Mouse (Mus musculus) CD4-positive, CD25-positive, alpha-beta regulatory T cell, adult 2 months (primary cell): ENCODE data around the gene Flcn.

Experiments
- DNase-seq: peaks from one replicate; pipeline ENCODE4 v3.0.0-alpha.2; 2012; ENCODE audit warnings: low read depth, low spot score

Flcn gene

DNA sequence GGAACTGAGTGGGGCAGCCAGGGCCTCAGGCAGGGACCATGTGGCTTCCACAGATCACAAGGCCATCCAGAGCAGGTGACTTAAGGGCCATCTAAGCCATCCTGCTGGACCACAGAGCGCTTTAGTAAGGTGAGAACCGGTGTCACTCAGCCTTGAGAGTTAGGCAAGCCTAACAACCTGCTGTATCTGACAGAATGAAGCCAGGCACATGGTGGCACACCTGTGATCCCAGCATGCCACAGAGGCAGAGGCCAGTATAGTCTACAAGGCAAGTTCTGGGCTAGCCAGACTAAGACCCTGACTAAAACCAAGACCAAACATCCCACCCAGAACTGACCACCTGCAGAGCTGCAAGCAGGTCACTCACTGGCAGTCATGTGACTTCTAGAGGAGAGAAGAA lies 4.2 kb downstream of the Flcn start:
- no peak for DNase-seq

DNA sequence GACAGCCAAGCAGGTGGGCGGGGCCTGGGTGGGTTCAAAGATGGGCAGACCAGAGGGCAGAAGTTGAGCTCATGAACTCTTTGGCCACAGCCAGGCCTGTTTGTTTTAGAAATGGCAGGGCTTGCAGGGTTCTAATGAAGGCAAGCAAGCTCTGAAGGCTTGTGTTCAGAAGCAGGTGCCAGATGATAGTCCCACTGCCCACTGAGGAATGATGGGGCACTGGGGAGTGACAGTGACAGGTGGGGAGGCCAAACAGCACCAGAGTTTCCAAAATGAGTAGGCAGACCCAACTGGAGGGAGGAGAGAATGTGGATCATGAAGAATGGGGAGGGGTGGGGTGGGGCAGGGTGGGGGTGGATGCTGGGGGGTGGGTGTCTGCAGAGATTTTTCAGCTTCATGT lies 4.6 kb downstream of the Flcn start:
- no peak for DNase-seq

DNA sequence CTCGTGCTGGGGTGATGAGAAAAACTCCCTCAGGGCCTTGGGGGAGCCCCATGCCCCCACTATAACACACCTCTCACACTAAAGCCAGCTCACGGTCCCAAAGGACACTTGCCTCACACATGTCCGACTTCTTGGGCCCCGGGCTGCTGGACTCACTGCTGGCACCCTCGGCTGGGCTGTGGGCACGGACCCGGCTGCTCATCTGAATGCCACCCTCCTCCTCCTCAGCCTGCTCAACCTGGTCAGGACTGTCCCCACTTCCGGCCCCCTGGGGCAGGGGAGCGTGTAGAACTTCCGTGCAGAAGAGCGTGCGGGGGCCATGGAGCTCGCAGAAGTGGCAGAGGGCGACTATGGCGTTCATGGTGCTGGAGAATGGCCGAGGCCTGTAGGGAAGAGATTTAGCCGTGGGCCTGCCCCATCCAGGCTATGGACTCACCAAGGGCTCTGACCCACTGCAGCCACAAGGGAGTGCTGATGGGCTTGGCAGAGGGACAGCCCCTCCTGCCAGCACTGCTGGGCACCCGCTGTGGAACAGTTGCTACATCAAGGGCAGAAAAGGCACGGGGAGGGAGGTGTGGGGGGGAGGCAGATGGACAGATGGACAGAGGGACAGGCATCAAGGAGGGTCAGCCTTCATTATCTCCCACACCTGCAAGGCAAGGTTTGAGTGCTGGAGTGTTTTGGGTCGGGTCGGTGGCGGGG lies 5.3 kb downstream of the Flcn start:
- DNase-seq, result no peak

DNA sequence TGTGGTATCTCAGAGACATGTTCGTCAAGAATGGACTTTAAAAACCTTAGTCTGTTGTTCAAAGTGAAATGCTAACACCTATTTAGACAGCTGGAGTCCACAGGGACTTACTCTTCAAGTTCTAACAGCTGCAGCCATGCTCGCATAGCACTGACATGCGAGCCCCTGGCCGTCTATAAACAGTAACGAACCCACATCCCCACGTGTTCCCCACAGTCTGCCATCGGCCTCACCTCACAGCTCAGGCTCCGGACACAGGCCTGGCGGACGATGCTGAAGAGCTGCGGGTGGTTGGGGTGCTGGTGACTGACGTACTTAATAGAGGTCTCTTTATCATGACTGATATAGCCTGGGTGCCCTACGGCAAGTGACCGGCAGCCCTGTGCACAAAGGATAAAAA lies 6.3 kb downstream of the Flcn start:
- DNase-seq, result no peak

DNA sequence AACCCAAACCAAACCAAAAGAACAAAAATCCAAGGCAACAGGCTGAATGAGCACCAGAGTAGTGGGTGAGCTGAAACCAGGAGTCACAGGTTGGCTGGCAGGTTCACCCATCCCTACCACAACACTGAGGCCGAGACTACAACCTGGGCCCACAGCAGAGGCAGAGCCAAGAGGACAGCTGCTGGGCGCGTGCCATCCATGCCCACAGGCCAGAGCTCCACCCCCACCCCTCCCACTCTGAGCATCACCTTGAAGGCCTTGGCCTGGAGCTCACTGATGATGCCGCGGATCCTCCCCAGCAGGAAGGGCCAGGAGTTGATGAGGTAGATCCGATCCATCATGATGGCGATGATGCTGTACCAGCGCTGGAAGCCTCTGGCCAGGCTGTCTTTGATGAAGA lies 7.9 kb downstream of the Flcn start:
- DNase-seq, result no peak

DNA sequence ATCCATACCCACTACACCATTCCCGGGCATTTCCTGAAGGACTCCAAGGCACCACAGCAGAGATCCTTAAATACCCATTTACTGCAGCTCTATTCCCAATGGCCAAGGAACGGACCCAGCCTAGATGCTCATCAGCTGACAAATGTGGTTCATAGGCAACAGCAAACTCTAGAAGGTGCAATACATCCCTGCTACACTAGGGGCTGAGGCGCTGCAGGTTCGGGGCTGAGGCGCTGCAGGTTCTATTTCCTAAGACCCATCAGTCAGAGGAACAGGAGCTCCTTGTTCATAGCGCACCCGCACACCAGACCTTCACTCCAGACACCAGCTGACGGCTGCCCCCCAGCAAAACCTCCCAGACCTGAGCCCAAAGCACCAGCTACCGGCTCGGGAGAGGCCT lies 9.4 kb downstream of the Flcn start:
- DNase-seq, result peak; percentile 21

DNA sequence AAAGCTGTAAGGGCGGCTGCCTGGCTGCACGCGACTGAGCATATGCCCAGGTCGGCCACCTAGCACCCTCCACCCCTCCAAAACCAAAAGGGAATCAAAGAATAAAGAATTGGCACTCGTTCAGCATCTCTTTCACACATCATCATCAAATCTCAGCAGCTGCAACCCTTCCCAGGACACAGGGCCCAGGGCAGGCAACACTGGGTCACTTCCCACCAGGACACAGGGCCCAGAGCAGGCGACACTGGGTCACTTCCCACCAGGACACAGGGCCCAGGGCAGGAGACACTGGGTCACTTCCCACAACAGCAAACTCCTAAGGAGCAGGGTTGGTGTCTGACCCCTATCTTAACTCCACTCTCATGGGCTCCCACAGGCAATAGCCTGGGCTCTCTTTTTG lies 16.4 kb downstream of the Flcn start:
- DNase-seq, result no peak

DNA sequence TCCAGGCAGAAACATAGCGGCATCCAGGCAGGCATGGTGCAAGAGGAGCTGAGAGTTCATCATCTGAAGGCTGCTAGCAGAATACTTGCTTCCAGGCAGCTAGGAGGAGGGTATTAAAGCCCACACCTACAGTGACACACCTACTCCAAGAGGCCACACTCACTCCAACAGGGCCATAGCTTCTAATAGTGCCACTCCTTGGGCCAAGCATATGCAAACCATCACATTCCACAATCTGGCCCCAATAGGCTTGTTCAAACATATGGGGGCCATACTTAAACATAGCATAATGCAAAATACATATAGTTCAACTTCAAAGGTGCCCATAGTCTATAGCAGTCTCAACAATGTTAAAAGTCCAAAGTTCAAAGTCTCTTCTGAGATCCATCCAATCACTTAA lies 20.5 kb downstream of the Flcn start:
- no peak for DNase-seq

DNA sequence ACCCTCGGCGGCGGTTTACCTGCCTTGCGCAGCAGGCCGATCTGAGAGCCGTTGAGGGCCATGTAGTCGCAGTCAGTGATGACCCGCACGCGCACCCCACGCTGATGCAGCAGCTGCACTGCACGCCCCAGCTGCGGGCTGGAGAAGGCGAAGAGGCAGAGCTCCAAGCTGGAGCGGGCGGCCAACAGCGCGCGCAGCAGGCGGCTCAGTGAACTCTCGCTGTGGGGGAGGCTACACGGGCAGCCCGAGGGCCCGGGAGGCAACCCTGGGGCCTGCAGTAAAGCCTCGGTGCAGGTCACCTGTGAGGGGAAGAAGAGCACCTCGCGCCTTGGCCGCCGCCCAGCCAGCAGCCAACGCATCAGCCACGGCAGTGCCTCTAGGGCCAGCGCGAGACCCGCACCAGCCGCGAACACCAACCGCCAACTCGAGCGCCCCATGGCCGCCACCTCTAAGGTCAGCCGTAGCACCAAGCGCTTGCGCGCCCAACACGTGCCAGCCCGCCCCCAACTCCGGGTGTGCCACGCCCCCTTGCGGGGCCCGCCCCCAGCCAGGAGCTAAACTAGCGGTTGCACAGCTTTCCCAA lies 22.5 kb downstream of the Flcn start, which contains the start of gene Pld6:
TSS of gene Pld6 (minus strand) at position 447 of the 583 bp plus-strand sequence.
- peak; percentile 44 for DNase-seq

DNA sequence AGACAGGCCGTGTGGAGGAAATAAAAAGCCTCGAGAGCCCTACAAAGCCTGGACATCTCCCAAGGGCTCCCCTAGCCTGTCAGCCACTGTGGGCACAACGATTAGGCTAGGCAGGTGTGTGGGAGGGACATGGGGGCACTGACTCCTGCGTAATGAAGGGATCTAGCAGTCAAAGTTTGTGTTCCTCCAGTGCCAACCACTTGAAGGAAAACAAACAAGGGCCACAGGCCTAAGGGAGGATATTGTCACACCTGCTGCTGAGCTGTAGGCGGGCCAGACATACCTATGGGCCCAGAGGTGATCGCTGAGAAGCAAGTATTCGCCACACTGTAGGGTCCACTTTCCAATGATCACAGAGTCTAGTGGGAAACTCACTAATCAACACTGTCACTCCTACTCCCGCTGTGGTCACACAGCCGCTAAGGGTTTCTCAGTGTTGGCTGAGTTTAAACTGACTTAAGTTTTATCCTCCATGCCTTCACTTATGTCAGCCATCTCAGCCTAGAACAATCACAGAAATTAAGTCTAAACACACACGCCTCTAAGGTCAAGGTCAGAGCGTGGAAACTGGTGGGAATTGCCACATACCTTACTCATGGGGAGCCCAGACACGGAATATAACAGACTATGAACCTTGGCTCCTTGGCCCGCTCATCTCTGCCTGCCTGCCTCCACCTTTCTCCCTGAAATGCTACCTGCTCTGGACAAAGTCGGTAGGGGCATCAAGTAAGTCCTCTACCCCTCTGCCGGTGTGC lies 23.2 kb downstream of the Flcn start:
- no peak for DNase-seq

DNA sequence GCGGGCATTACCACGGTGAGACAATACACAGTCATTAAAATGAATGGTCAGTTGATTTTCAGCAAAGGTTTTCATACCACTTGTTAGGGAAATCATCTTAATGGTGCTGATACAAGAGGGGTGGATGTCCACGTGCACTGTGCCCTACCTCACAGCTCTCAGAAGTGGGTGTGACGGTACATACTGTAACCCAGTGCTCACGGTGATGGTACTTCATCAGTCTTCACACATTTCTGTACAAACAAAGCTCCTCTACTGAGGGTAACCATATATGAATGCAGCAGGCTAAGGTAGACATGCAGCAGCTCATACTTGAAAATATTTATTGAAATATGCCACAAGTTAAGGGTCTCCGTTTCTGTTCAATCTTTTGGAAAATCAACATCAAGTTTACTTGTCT lies 26.2 kb downstream of the Flcn start:
- DNase-seq, result no peak

DNA sequence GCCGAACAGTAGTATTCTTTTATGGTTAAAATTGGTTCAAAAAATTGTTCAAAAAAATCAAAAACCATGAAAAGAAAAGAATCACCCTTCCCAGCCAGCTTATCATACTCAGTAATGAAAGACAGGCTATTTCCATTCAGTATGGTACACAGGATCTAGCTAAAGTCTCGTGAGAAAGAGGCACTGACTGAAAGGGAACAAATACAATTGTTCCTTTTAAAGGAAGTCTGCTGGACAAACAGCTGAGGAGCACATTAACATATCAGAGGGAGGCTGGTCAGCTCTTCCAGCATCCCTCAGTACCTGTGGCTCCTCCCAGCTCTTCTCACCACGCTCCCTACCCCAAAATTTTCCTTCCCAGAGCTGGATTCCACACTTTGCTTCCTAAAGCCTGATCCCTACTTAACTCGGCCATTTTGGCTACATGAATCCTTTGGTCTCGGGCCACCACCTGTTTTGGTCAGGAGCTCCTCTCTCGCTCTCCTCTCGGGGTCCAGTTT lies 27.7 kb downstream of the Flcn start:
- no peak for DNase-seq

DNA sequence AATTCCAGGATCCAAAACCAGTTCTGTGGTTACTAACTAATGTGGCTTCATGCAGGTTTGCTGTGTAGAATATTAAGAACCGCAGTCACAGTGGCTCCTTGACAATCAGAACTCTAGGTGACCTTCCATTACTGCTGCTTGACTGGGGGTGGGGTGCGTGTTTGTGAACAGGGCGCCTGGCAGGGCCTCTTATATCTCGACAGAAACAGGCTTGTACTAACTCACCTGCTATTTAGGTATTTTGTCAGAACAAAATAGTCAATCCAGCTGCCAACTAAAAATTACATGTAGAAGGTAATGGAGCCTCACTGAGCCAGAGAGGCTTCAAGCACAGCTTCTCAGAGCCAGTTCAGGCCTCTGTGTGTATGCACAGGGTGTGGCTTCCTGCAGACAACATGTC lies 29.6 kb downstream of the Flcn start:
- DNase-seq, result no peak

DNA sequence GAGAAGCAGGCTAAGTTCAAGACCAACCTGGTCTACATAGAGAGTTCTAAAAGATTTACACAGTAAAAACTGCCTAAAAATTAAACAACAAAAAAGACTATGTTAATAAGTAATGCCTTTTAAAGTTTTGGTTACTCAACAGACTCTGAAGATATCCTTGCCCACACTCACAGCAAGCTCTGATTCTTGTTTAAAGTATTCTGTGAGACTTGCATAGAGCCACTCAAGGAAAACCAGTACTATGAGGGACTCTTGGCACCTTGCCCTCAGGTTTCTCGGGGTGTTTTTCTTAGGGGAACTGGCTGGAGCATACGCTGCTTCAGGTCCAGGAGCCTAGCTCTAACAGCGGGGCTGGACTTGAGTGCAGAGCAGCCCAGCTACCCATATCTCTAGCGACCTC lies 30.4 kb downstream of the Flcn start:
- no peak for DNase-seq

DNA sequence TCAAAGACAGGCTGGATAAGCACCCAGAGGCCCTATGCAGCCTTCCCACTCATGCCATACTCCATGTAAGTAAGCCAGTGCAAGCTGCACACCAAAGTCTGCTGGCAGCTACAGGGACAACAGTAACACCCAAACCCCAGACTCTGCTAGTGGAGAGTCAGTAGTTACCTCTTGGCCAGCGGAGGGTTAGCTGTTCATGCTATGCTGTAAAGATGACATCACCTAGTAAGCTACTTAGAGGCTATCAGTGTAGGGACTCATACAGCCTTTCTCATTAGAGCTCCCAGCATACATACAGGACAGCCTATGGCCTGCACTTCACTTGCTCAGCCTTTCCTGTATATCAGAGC lies 31.0 kb downstream of the Flcn start:
- no peak for DNase-seq

DNA sequence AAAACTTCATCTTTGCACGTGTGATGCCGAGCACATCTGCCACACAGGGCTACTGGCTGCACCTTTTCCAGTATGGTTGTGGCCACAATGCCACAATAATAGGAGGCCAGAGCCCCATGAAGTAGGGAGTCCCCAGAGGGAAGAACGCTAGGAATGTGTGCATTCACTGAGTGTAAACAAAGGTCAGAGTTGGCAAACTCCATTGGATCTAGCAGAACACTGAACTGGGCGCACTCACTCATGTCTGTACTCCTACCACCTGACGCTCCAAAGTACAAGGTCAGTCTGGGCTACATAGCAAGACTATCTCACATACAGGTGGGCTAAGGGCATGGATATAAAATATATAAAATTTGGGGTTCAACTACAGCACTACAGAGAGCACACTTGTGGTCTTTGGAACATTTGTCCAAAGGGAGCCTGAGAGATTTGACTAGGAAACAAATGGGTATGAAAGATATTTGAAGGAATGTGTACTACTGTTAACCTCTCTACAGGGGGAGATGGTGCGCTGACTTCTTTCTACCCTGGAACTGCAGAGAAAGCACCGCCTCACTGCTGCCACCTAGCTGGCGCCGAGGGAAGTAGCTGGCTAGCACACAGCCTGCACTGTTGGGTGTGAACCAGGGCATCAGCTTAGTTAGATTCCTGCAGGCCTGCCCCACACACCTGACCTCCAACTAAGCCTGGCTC lies 31.5 kb downstream of the Flcn start:
- peak; percentile 87 for DNase-seq

DNA sequence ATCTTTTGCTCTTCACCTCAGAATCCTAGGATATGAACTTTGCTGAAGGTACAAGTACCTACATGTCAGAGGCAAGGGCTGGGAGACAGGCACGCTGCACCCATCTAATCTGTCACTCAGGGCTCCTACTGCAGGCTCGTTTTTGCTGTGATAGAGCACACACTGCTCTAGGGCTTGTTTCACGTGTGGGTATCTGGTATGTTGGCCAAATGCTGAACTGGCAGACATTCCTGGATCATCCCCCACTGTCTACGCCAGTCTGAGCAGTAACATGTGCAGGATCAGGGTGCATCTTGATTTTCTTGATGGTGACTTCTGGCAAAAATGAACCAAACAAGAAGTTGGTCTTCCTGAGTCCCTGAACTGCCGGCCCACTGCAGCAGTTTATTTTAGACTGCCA lies 32.6 kb downstream of the Flcn start:
- no peak for DNase-seq

DNA sequence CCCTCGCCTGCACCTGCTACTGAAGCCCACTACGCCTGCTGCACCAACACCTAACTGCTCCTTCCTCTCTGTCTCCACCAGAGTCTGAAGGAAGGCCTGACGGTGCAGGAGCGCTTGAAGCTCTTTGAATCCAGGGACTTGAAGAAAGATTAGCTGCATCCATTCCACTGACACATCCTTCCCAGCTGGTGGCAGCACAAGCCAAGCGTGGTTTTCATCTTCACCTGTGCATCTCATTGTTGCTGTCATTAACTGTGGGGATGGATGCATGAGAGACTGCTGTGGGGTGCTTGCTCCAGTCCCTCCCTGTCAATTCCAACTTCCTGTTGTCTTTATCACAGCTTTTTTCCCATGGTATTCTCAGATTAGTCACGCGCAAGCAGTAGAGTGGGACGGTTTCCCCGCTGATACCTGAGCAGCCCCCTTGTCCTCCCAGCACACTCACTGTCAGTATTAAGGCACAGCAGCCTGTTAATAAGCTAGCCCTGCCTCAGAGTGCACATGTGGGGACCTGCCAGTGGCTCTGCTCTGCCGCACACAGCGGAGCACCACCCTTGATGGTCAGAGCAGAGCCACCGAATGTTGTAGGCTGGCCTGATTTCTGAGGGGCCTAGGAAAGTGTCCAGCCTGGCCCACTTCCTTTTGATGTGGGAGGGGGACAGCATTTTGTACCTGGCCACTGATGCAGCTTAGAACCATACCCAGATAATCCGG lies 34.2 kb downstream of the Flcn start:
- DNase-seq, result no peak

DNA sequence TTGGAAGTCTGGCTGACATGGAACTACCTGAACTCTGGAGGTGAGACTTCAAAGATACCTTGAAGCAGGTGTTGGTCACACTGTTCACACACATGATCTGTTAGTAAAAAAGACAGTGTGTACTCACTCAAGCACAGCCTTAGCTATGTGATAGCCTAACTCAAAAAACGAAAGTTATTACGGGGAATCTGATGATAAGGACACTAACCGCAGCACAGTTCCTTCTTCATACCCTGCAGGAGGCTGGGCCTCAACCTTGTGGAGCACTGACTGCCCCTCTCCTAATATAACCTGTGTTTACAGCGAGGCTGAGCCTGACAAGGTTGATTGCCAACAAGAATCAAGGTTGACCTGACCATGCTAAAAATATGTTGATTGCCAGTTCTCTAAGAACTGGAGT lies 35.3 kb downstream of the Flcn start:
- no peak for DNase-seq

DNA sequence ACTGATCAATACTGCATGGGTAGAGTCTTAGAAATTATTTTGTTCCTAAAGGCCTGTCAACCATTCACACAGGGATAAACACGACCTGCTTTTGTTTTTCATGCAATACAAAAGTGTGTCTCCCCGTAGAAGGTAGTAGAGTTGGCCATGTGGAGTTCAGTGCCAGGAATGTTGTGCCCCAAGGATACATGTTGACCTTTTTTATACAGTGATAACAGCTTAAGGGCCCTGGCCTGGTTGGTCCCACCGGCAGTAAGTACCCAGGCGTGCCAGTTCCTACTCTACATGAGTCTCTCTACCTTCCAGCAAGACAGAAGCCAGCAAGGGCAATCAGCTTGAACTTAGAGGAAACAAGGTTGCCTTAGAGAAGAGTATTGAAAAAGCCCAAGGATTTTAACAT lies 36.9 kb downstream of the Flcn start:
- DNase-seq, result no peak

DNA sequence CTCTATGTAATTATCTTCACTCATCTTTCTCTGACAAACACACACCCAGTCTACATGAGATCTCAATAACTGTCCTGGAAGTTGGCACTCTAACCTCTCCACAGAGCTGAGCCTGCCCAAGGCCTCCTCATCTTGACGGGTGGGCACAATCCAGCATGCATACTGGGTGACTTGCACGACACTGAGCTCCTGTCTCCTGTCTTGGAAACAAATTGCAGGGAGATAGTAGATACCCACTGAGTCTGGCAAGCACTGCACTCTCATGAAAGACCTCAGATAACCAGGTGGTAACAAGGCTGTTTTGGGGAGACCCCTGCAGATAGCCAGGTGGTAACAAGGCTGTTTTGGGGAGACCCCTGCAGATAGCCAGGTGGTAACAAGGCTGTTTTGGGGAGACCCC lies 37.5 kb downstream of the Flcn start:
- no peak for DNase-seq

DNA sequence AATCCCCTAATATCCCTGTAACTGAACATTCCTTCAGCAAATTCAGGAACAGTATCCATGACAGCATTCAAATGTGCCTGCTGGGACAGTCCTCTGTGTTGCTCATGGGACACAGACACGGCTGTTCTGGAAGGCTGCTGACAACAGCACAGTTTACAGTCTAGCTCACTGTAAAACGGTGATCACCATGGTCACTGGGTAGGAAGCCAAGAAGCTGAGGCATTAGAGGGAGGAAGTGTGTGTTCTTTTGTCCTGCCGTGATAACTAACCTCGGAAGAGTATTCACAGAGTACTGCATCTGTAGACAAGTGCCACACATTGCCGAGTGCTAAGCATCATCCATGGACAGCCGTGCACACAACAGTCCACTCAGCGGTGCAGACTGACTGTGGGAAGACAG lies 39.1 kb downstream of the Flcn start:
- DNase-seq, result no peak
